ENCODE assay signal across 18 mouse cellular contexts in genomic region chr2:73927711-73928110, GRCm38 (mm10).
"Had no signal": no experiment of that assay in that cellular context is flagged by ENCODE, and none has a peak within 500 bp of the region (broad histone marks: within the 10 kb centered on the region; RNA-seq: fewer than 3 reads in every experiment).

No protein-coding gene starts in this region.

- H3K9me3 ChIP-seq: lung, embryonic 15.5 days; midbrain, embryonic 13.5 days; midbrain, embryonic 15.5 days; neural tube, embryonic 15.5 days had no signal

- H3K4me2 ChIP-seq: lung, embryonic 15.5 days; midbrain, embryonic 11.5 days; midbrain, embryonic 13.5 days; midbrain, embryonic 15.5 days; neural tube, embryonic 13.5 days; neural tube, embryonic 15.5 days had no signal

- H3K4me1 ChIP-seq: megakaryocyte, embryonic 14.5 days; midbrain, embryonic 13.5 days; midbrain, embryonic 15.5 days had no signal

- H3K36me3 ChIP-seq: lung, embryonic 15.5 days; midbrain, embryonic 13.5 days; midbrain, embryonic 15.5 days; neural tube, embryonic 13.5 days; neural tube, embryonic 15.5 days had no signal

- H3K4me3 ChIP-seq: lung, embryonic 15.5 days; megakaryocyte, embryonic 14.5 days; midbrain, embryonic 13.5 days; midbrain, embryonic 15.5 days; myocyte; neural tube, embryonic 13.5 days; neural tube, embryonic 15.5 days had no signal

- H3K9ac ChIP-seq: liver, postnatal 0 days; lung, embryonic 15.5 days; midbrain, embryonic 13.5 days; midbrain, embryonic 15.5 days; neural tube, embryonic 13.5 days; neural tube, embryonic 15.5 days had no signal

- H3K27ac ChIP-seq: lung, embryonic 15.5 days; macrophage; midbrain, embryonic 13.5 days; midbrain, embryonic 15.5 days; neural tube, embryonic 13.5 days; neural tube, embryonic 15.5 days had no signal

- H3K27me3 ChIP-seq: lung, embryonic 15.5 days; midbrain, embryonic 13.5 days; midbrain, embryonic 15.5 days; neural tube, embryonic 13.5 days had no signal

- ATAC-seq: liver, postnatal 0 days; lung, postnatal 0 days; midbrain, embryonic 13.5 days; midbrain, embryonic 15.5 days had no signal

- DNase-seq: liver, postnatal 0 days; lung, adult 2 months; lung, postnatal 14 days; lung, postnatal 36 days; right cerebral cortex, postnatal 14 days; thymus, adult 2 months; thymus, postnatal 25 days; thymus, postnatal 4 days had no signal
